ENCODE assay signal across 7 mouse cellular contexts in the genomic region with DNA sequence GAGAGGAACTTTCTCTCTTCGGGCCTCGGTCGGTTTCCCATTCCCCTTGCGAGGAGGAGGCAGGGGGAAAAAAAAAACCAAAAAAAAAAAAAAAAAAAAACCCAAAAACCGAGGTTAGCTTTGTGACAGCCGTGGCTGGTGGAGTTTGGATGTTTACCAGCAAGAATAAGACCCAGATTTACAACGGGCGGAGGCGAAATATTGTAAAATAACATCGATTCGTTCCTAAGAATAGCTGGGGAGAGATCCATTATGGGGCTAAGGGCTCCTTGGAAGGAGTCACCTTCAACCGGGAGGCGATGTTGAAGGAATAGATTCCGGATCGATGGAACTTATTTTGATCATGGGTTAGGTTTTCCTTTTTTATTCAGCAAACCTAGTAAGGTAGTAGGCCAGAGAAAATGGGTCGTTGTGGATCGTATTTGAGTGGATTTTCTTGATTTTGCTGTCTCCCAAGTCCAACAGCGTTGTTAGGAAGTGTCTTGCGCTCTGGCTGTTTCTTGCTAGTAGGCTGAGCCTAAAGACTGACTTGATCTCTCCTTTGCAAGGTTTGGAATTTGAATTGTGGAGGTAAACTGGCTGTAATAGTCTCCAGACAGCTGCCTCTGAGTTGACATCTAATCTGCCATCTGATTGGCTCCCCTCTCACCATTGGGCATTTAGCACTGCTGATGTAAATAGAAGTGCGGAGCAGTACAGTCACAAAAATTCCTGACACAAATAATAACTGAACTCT. TPM values are rescaled to one million over a fixed set of nuclear protein-coding genes. Genes with fewer than 3 reads are reported as not detected.
DNase-seq lines count a peak whose midpoint lies in the region; ATAC-seq and TF ChIP-seq lines count a peak whose summit lies in the region.

No protein-coding gene starts in this region.

- H3K36me3 ChIP-seq in thymus, adult 2 months (ENCODE audit: control insufficient read depth, insufficient read depth, low read length): no peaks in the 10 kb centered on the region
- H3K36me3 ChIP-seq in forebrain, embryonic 16.5 days (ENCODE audit: control insufficient read depth, insufficient read depth): no peaks in the 10 kb centered on the region
- H3K36me3 ChIP-seq in kidney, embryonic 15.5 days: no peaks in the 10 kb centered on the region
- no peaks in the 10 kb centered on the region for H3K36me3 ChIP-seq in stomach, embryonic 16.5 days (ENCODE audit: control insufficient read depth, insufficient read depth, low read length)

- TF ChIP-seq CTCF in thymus, adult 2 months (IDR thresholded peaks at IDR 0.05; ENCODE audit: borderline replicate concordance, control insufficient read depth, extremely low read depth, insufficient read depth, low read length, poor library complexity): no peak

- H3K9ac ChIP-seq in forebrain, embryonic 16.5 days (replicated peaks; ENCODE audit: low read depth, low read length): peak overlapping the region; percentile 99
- H3K9ac ChIP-seq in kidney, embryonic 15.5 days: peak overlapping the region; percentile 99
- peak overlapping the region; percentile 100 for H3K9ac ChIP-seq in stomach, embryonic 16.5 days (ENCODE audit: low read length)

- H3K9me3 ChIP-seq in forebrain, embryonic 16.5 days (ENCODE audit: control insufficient read depth, low read length): no peaks in the 10 kb centered on the region
- no peaks in the 10 kb centered on the region for H3K9me3 ChIP-seq in kidney, embryonic 15.5 days (replicated peaks)
- H3K9me3 ChIP-seq in stomach, embryonic 16.5 days (replicated peaks; ENCODE audit: control insufficient read depth, low read length): no peaks in the 10 kb centered on the region

- under 1% methylated on average over 20 of the region's 20 CpGs for WGBS in thymus, adult 2 months
- under 1% methylated on average over 20 of the region's 20 CpGs for WGBS in forebrain, embryonic 16.5 days
- WGBS in kidney, embryonic 15.5 days: under 1% methylated on average over 20 of the region's 20 CpGs
- under 1% methylated on average over 20 of the region's 20 CpGs for WGBS in stomach, embryonic 16.5 days

- no peak for TF ChIP-seq POLR2A in thymus, adult 2 months (IDR thresholded peaks at IDR 0.05; ENCODE audit: control insufficient read depth, extremely low read depth, insufficient read depth, low read length, poor library complexity)

- H3K4me1 ChIP-seq in thymus, adult 2 months (replicated peaks; ENCODE audit: control insufficient read depth, insufficient read depth, low read length): no peaks in the 10 kb centered on the region; the same call in 1 of the 2 replicates
- H3K4me1 ChIP-seq in forebrain, embryonic 16.5 days (replicated peaks; ENCODE audit: control insufficient read depth, insufficient read depth, low read length): peaks cover 31% of the 10 kb centered on the region
- H3K4me1 ChIP-seq in kidney, embryonic 15.5 days: peaks cover 37% of the 10 kb centered on the region
- H3K4me1 ChIP-seq in stomach, embryonic 16.5 days (ENCODE audit: control insufficient read depth, insufficient read depth, low read length): peaks cover 30% of the 10 kb centered on the region

- no peak for ATAC-seq in forebrain, embryonic 16.5 days
- ATAC-seq in kidney, embryonic 15.5 days (replicated peaks; ENCODE audit: low FRiP score): no peak
- ATAC-seq in stomach, embryonic 16.5 days (ENCODE audit: insufficient read depth, low FRiP score): no peak

- peak overlapping the region; percentile 74 for H3K4me2 ChIP-seq in forebrain, embryonic 16.5 days (ENCODE audit: low read length)
- H3K4me2 ChIP-seq in kidney, embryonic 15.5 days: peak overlapping the region; percentile 75
- H3K4me2 ChIP-seq in stomach, embryonic 16.5 days (ENCODE audit: low read depth, low read length): peak overlapping the region; percentile 71

- H3K27ac ChIP-seq in thymus, adult 2 months (ENCODE audit: control insufficient read depth, insufficient read depth, low read length): peak overlapping the region; percentile 81
- H3K27ac ChIP-seq in forebrain, embryonic 16.5 days (ENCODE audit: low read length): peak overlapping the region; percentile 100
- H3K27ac ChIP-seq in kidney, embryonic 15.5 days: peak overlapping the region; percentile 100
- peak overlapping the region; percentile 100 for H3K27ac ChIP-seq in stomach, embryonic 16.5 days (ENCODE audit: low read length)

- peak overlapping the region; percentile 88 for H3K4me3 ChIP-seq in thymus, adult 2 months (ENCODE audit: control insufficient read depth, insufficient read depth, low read length)
- H3K4me3 ChIP-seq in forebrain, embryonic 16.5 days (replicated peaks; ENCODE audit: low read length): peak overlapping the region; percentile 88
- H3K4me3 ChIP-seq in kidney, embryonic 15.5 days (replicated peaks): peak overlapping the region; percentile 93
- peak overlapping the region; percentile 95 for H3K4me3 ChIP-seq in stomach, embryonic 16.5 days (replicated peaks; ENCODE audit: low read length)

- DNase-seq in thymus, adult 2 months: peak; percentile 26
- DNase-seq in thymus, postnatal 10 days (ENCODE audit: low spot score in 2 of 2): no peak
- DNase-seq in c-Kit-negative CD71-positive TER-119-positive erythroid progenitor cells, embryonic 14.5 days (ENCODE audit: low read depth, low spot score): peak; percentile 36
- peak; percentile 69 for DNase-seq in lung, postnatal 36 days

- H3K27me3 ChIP-seq in thymus, adult 2 months (ENCODE audit: control insufficient read depth, insufficient read depth, low read length): no peaks in the 10 kb centered on the region
- H3K27me3 ChIP-seq in forebrain, embryonic 16.5 days (replicated peaks; ENCODE audit: control insufficient read depth, insufficient read depth, low read length): no peaks in the 10 kb centered on the region
- H3K27me3 ChIP-seq in kidney, embryonic 15.5 days: no peaks in the 10 kb centered on the region
- no peaks in the 10 kb centered on the region for H3K27me3 ChIP-seq in stomach, embryonic 16.5 days (ENCODE audit: control insufficient read depth, insufficient read depth, low read length)

RNA-seq across cellular contexts. Expression of a gene that starts 2.9 kb away (rescaled TPM):
- polyA plus RNA-seq in thymus, adult 2 months (2012; rRNA removed): 99.0 and 142 TPM in 2 replicates
- 15.1 and 15.3 TPM in 2 replicates for polyA plus RNA-seq in forebrain, embryonic 16.5 days (2015; fragmentation: Nextera tagmentation; extraction: Ambion mirVana)
- 11.2 and 12.9 TPM in 2 replicates for polyA plus RNA-seq in kidney, embryonic 15.5 days (2015; fragmentation: Nextera tagmentation; extraction: Ambion mirVana)
- polyA plus RNA-seq in stomach, embryonic 16.5 days (2015; fragmentation: Nextera tagmentation; extraction: Ambion mirVana): 9.9 and 10.5 TPM in 2 replicates

Comparison
In these comparisons a context has a peak if more than half of its experiments do, and no peak if none do; other contexts are left out.
1. DNase-seq: peak in thymus, adult 2 months (single experiment), c-Kit-negative CD71-positive TER-119-positive erythroid progenitor cells, embryonic 14.5 days (single experiment) and lung, postnatal 36 days (single experiment); none in thymus, postnatal 10 days (0 of 2).
2. Peak in every context shown above with its lines, with median percentiles within 50 percentile points of each other: H3K27ac ChIP-seq, H3K4me3 ChIP-seq, H3K4me2 ChIP-seq and H3K9ac ChIP-seq.